Mouse (Mus musculus) cerebral cortex, adult 2 months (tissue): ENCODE data around the gene Ndufv3.

Experiments
- WGBS: fragments of 180-500 bp; shearing (Covaris S2); methylation state at CpG from one replicate; pipeline ENCODE4 v1.1.7; 2018; 5-methylcytosine and 5-hydroxymethylcytosine counted together

The Ndufv3 gene

GRCm38 (mm10) chr17:31512593-31512992 lies 7.3 kb upstream of the Ndufv3 start:
- 11% methylated on average over 6 of the region's 6 CpGs for WGBS

DNA sequence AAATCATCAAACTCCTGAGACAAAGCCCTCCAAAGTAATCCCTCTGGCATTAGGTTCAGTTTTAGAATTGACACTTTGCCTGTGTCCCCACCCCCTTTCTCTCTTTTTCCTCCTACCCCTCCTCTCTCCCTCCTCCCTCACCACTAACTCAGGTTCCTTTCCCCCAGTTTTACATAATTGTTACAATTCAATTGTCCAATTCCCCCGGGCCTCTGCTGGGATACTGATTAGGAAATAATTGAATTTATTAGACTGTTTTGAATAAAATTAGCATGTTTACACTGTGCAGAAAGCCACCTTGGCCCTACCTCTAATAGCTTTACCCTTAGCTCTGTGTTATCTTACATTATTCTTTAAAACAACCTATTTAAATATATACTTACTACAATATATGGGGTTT lies 5.2 kb upstream of the Ndufv3 start:
- 40% methylated on average over 1 of the region's 1 CpGs for WGBS

- 3% methylated on average over 7 of the region's 7 CpGs for WGBS
Observed at GRCm38 (mm10) chr17:31519344-31519945, 470 bp upstream of the Ndufv3 start.

DNA sequence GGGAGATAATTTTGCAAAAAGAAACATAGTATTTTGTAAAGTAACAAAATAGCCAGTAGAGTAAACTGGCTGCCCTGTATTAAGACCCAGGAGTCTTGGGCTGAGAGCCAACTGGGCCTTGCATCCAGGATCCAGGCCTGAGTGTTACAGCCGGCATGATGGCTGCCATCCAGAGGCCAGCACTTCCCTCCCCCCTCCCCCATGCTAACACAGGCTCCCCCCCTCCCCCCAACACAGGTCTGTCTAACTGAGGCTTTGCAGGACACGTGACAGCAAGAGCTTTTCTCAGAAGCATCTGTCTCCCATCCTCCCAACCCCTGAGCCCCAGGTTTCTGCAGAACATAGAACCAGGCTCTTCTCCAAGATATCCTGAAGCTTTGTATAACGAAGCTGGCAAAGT lies 980 bp downstream of the Ndufv3 start:
- WGBS: 14% methylated on average over 3 of the region's 3 CpGs

GRCm38 (mm10) chr17:31521948-31522347 lies 2.0 kb downstream of the Ndufv3 start:
- WGBS: 62% methylated on average over 6 of the region's 6 CpGs

- 86% methylated on average over 4 of the region's 4 CpGs for WGBS
Observed at GRCm38 (mm10) chr17:31525114-31525513, 5.2 kb downstream of the Ndufv3 start.

DNA sequence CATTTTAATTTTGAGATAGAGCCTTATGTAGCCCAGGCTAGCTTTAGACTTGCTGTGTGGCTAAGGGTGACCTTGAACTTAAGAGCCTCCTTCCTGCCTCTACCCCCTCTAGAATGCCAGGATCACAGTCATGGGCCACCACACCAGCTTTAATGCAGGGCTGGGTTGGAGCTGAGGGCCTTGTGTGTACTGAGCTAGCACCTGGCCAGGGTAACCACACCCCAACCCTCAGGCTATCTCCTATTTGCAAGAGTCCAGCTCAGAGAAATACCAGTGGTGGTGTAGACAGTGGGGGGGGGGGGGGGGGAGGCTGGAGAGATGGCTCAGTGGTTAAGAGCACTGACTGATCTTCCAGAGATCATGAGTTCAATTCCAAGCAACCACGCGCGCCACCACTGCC lies 5.9 kb downstream of the Ndufv3 start:
- whole genome bisulfite sequencing: 100% methylated on average over 3 of the region's 3 CpGs

GRCm38 (mm10) chr17:31529314-31529713 lies 9.4 kb downstream of the Ndufv3 start:
- 39% methylated on average over 15 of the region's 15 CpGs for WGBS

GRCm38 (mm10) chr17:31531441-31532158 lies 11.7 kb downstream of the Ndufv3 start:
- WGBS: 86% methylated on average over 14 of the region's 14 CpGs

DNA sequence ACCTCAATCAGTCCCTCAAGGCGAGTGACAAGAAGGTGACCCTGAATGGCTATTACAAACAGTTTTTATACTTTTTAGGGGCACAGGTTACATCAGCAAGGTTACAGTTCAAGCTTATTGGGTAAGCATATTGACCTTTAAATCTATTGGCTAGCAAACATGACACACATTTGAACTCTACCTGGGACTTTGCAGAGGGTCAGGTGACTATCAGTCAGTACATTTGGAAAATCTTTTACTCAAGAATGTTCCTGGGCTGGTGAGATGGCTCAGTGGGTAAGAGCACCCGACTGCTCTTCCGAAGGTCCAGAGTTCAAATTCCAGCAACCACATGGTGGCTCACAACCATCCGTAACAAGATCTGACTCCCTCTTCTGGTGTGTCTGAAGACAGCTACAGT lies 12.4 kb downstream of the Ndufv3 start:
- 99% methylated on average over 4 of the region's 4 CpGs for WGBS

GRCm38 (mm10) chr17:31535358-31535757 lies 15.4 kb downstream of the Ndufv3 start:
- 56% methylated on average over 4 of the region's 4 CpGs for WGBS

GRCm38 (mm10) chr17:31535871-31536629 lies 16.1 kb downstream of the Ndufv3 start:
- 6% methylated on average over 8 of the region's 8 CpGs for WGBS

GRCm38 (mm10) chr17:31540101-31540500 lies 20.2 kb downstream of the Ndufv3 start:
- WGBS: 68% methylated on average over 3 of the region's 3 CpGs

DNA sequence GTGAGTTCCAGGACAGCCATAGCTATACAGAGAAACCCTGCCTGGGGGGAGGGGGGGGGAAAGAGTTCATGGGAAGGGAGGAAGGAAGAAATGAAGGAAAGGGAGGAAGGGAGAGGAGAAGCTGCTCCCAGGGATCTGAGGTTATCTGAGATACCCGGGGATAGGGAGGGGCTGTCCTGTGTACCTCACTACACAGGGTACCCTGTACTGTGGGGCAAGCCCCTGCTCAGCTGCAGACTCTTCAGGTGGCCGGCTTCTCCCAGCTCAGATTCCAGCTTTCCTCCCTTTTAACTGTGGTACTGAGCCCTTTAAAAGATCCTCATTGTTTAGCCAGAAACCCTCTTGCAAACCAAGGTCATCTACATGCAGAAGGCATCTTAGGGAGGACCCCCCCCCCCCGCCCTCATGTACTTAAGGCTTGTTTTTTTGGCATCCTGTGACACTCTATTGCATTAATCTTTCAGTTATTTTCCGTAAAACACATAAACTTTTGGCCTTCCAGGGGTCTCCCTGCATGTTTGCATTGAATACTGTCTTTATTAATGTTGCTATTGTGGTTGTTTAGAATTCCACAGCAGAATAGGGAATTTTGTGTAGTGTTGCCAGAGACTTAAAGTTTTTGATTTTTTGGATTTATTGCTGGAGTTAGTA lies 21.0 kb downstream of the Ndufv3 start:
- WGBS: 65% methylated on average over 4 of the region's 4 CpGs

- 63% methylated on average over 6 of the region's 6 CpGs for WGBS
Observed at GRCm38 (mm10) chr17:31541460-31541831, 21.5 kb downstream of the Ndufv3 start.

- 52% methylated on average over 6 of the region's 6 CpGs for WGBS
Observed at GRCm38 (mm10) chr17:31543574-31543973, 23.7 kb downstream of the Ndufv3 start.

- WGBS: 88% methylated on average over 9 of the region's 9 CpGs
Observed at GRCm38 (mm10) chr17:31546444-31547196, 26.7 kb downstream of the Ndufv3 start.

DNA sequence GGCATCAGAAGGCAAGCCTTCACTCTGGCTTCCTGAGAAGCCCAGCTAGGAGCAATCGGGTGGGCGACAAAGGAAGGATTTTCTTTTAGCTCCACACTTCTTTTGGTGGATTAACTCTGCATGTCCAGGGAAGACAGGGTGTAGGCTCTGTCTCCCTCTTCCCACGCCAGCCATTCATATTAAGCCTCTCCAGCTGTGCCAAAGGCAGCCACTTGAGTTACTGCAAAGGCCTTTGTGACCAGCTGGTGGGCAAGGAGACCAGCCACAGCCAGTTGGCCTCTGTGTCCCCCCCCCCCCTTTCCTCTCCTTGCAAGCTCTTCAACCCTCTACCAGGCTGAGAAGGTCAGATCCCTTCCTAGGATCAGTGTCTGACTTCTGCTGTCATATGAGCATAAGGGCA lies 28.1 kb downstream of the Ndufv3 start:
- 69% methylated on average over 3 of the region's 3 CpGs for WGBS

DNA sequence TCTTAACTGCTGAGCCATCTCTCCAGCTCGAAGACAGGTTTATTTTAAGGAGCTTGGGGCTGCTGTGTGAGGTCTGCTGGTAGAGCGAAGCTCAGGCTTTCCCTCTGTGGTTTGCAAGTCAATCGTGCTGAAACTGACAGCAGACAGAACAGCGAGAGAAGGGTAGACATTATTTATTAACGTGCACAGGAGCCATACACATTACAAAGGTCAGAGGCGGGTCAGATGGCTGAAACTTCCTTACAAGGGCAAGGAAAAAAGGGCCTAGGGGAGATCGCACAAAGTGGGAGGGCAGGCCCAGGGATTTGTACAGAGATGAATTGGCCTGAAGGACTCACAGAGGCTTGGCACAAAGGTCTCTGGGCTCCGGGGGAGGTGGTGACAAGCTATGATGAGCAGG lies 29.5 kb downstream of the Ndufv3 start:
- WGBS: 80% methylated on average over 8 of the region's 8 CpGs

- 98% methylated on average over 23 of the region's 23 CpGs for WGBS
Observed at GRCm38 (mm10) chr17:31552601-31553000, 32.7 kb downstream of the Ndufv3 start.

DNA sequence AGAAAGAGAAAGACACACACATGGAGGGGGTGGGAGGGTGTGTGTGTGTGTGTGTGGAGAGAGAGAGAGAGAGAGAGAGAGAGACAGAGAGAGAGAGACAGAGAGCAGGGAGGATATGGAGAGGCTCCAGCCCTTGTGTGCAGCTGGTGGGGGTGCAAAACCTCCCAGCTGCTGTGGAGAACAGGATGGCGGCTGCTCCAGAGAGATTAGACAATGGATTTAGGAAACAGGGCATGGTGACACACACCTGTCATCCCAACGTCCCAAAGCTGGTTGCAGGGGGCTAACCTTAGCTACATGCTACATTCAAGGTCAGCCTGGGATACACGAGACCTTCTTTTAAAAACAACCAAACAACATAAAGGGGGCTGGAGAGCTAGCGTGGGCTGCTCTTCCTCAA lies 36.3 kb downstream of the Ndufv3 start:
- 80% methylated on average over 4 of the region's 4 CpGs for WGBS
